Comparison of ENCODE assay signal across 19 mouse cellular contexts in the genomic region with DNA sequence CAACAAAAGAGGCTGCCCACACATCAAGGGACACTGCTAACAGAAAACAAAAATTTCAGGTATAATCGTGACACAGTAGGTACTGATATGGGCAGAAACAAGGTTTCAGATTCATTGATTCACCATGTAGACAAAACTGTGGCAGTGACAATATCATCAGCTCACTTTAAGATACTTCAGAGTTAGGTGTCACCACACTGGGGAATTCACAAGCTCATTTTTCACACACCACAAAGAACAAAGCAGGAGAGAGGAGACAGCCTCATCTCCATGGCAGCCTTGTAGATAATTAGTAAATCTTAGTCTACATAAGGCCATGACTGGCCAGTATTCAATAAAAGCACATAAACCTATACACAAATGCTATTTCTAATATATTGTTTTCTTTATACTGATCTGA.
DNase-seq lines count a peak whose midpoint lies in the region; ATAC-seq lines count a peak whose summit lies in the region.
"Had no signal": no experiment of that assay in that cellular context is flagged by ENCODE, and none has a peak within 500 bp of the region (broad histone marks: within the 10 kb centered on the region; RNA-seq: fewer than 3 reads in every experiment).

No protein-coding gene starts in this region.

- peak; percentile 62 for ATAC-seq in activated CD4-positive, CD25-positive, alpha-beta regulatory T cell, adult 4 months
- peak; percentile 41 for ATAC-seq in inflammation-experienced regulatory T-cells, adult 6 months
- ATAC-seq: forebrain, embryonic 14.5 days; forebrain, embryonic 16.5 days; Patski had no signal

- intact Hi-C loops in left cerebral cortex, postnatal 36 days (cut with DNase I), result no loop called here

- DNase-seq in CD4-positive, CD25-positive, alpha-beta regulatory T cell, adult 2 months (ENCODE audit: low read depth, low spot score), result peak; percentile 30
- DNase-seq in lung, postnatal 25 days (ENCODE audit: low spot score), result no peak
- DNase-seq in left cerebral cortex, postnatal 36 days (ENCODE audit: low spot score in 2 of 2), result no peak
- DNase-seq: adrenal gland, adult 2 months; adrenal gland, postnatal 10 days; adrenal gland, postnatal 25 days; B cell, adult 2 months; cerebellum, adult 11 months; cerebellum, adult 18-20 months; cerebellum, adult 8-10 months; cerebellum, adult 9-11 months; cerebellum, postnatal 14 days; cerebellum, postnatal 36 days; embryo, embryonic 11 days had no signal
